Mouse (Mus musculus): ENCODE results near the gene Kif16b. TPM values are rescaled to one million over a fixed set of nuclear protein-coding genes. Genes with fewer than 3 reads are reported as not detected.

The Kif16b gene
- polyA plus RNA-seq, 1 experiment from 2014 or later = 8.0 TPM

GRCm38 (mm10) chr2:142764276-142764675, 137.1 kb downstream of the Kif16b start:
- Histone ChIP-seq H3K27ac (replicated peaks) (no peak overlapping the region), H3K4me1 (replicated peaks; ENCODE audit: control insufficient read depth, insufficient read depth) (no peaks in the 10 kb centered on the region), H3K9ac (ENCODE audit: low read length) (no peak overlapping the region), H3K36me3 (ENCODE audit: control insufficient read depth, insufficient read depth, low read length) (no peaks in the 10 kb centered on the region), H3K9me3 (ENCODE audit: control insufficient read depth, low read length) (no peaks in the 10 kb centered on the region), H3K4me3 (ENCODE audit: low read depth, low read length) (no peak overlapping the region), H3K4me2 (replicated peaks; ENCODE audit: low read depth) (no peak overlapping the region), H3K27me3 (ENCODE audit: control insufficient read depth, insufficient read depth, low read length) (no peaks in the 10 kb centered on the region)
- DNase-seq (ENCODE audit: low spot score) = no peak
- ATAC-seq (ENCODE audit: low FRiP score, low TSS enrichment) = no peak
- WGBS = 77% methylated on average over 2 of the region's 2 CpGs
- TF ChIP-seq EP300 (optimal IDR thresholded peaks at IDR 0.05) (no peak), CTCF (IDR thresholded peaks at IDR 0.05; ENCODE audit: low read depth) (no peak)

GRCm38 (mm10) chr2:142760843-142761242, 140.5 kb downstream of the Kif16b start:
- no peak for TF ChIP-seq CTCF (IDR thresholded peaks at IDR 0.05; ENCODE audit: low read depth)
- TF ChIP-seq EP300 (optimal IDR thresholded peaks at IDR 0.05) = no peak

GRCm38 (mm10) chr2:142759192-142759591, 142.1 kb downstream of the Kif16b start:
- no peak for DNase-seq (ENCODE audit: low spot score)
- no peaks in the 10 kb centered on the region for H3K36me3 ChIP-seq (ENCODE audit: control insufficient read depth, insufficient read depth, low read length)
- H3K9me3 ChIP-seq (ENCODE audit: control insufficient read depth, low read length) = no peaks in the 10 kb centered on the region
- no peak overlapping the region for H3K27ac ChIP-seq (replicated peaks)
- TF ChIP-seq EP300 (optimal IDR thresholded peaks at IDR 0.05) = no peak
- no peak for TF ChIP-seq CTCF (IDR thresholded peaks at IDR 0.05; ENCODE audit: low read depth)
- H3K4me1 ChIP-seq (replicated peaks; ENCODE audit: control insufficient read depth, insufficient read depth) = no peaks in the 10 kb centered on the region
- WGBS = 90% methylated on average over 4 of the region's 4 CpGs
- H3K4me2 ChIP-seq (replicated peaks; ENCODE audit: low read depth) = no peak overlapping the region
- no peak for ATAC-seq (ENCODE audit: low FRiP score, low TSS enrichment)
- H3K27me3 ChIP-seq (ENCODE audit: control insufficient read depth, insufficient read depth, low read length) = no peaks in the 10 kb centered on the region
- H3K9ac ChIP-seq (ENCODE audit: low read length) = no peak overlapping the region
- no peak overlapping the region for H3K4me3 ChIP-seq (ENCODE audit: low read depth, low read length)

More at GRCm38 (mm10) chr2:142760843-142761242, 140.5 kb downstream of the Kif16b start:
- H3K27me3 ChIP-seq (ENCODE audit: control insufficient read depth, insufficient read depth, low read length) = no peaks in the 10 kb centered on the region
- no peaks in the 10 kb centered on the region for H3K9me3 ChIP-seq (ENCODE audit: control insufficient read depth, low read length)
- DNase-seq (ENCODE audit: low spot score) (no peak), ATAC-seq (ENCODE audit: low FRiP score, low TSS enrichment) (no peak)
- H3K4me3 ChIP-seq (ENCODE audit: low read depth, low read length) = no peak overlapping the region
- 71% methylated on average over 4 of the region's 4 CpGs for WGBS
- H3K4me1 ChIP-seq (replicated peaks; ENCODE audit: control insufficient read depth, insufficient read depth) = no peaks in the 10 kb centered on the region
- no peaks in the 10 kb centered on the region for H3K36me3 ChIP-seq (ENCODE audit: control insufficient read depth, insufficient read depth, low read length)
- no peak overlapping the region for H3K9ac ChIP-seq (ENCODE audit: low read length)
- no peak overlapping the region for H3K4me2 ChIP-seq (replicated peaks; ENCODE audit: low read depth)
- H3K27ac ChIP-seq (replicated peaks) = no peak overlapping the region

GRCm38 (mm10) chr2:142758091-142758765, 143.1 kb downstream of the Kif16b start:
- Histone ChIP-seq H3K4me1 (replicated peaks; ENCODE audit: control insufficient read depth, insufficient read depth) (no peaks in the 10 kb centered on the region), H3K4me2 (replicated peaks; ENCODE audit: low read depth) (no peak overlapping the region), H3K9me3 (ENCODE audit: control insufficient read depth, low read length) (no peaks in the 10 kb centered on the region), H3K27me3 (ENCODE audit: control insufficient read depth, insufficient read depth, low read length) (no peaks in the 10 kb centered on the region), H3K4me3 (ENCODE audit: low read depth, low read length) (no peak overlapping the region), H3K9ac (ENCODE audit: low read length) (no peak overlapping the region), H3K27ac (replicated peaks) (no peak overlapping the region), H3K36me3 (ENCODE audit: control insufficient read depth, insufficient read depth, low read length) (no peaks in the 10 kb centered on the region)
- 82% methylated on average over 3 of the region's 3 CpGs for WGBS
- DNase-seq (ENCODE audit: low spot score) (no peak), ATAC-seq (ENCODE audit: low FRiP score, low TSS enrichment) (no peak)
- TF ChIP-seq CTCF (IDR thresholded peaks at IDR 0.05; ENCODE audit: low read depth) = no peak
- TF ChIP-seq EP300 (optimal IDR thresholded peaks at IDR 0.05) = no peak

GRCm38 (mm10) chr2:142739338-142739737, 162.0 kb downstream of the Kif16b start:
- H3K4me1 ChIP-seq (replicated peaks; ENCODE audit: control insufficient read depth, insufficient read depth) = no peaks in the 10 kb centered on the region
- DNase-seq (ENCODE audit: low spot score) = no peak
- no peaks in the 10 kb centered on the region for H3K27me3 ChIP-seq (ENCODE audit: control insufficient read depth, insufficient read depth, low read length)
- H3K27ac ChIP-seq (replicated peaks) = no peak overlapping the region
- no peak for ATAC-seq (ENCODE audit: low FRiP score, low TSS enrichment)
- TF ChIP-seq EP300 (optimal IDR thresholded peaks at IDR 0.05) = no peak
- no peak for TF ChIP-seq CTCF (IDR thresholded peaks at IDR 0.05; ENCODE audit: low read depth)
- no peak overlapping the region for H3K4me2 ChIP-seq (replicated peaks; ENCODE audit: low read depth)
- peaks cover 4% of the 10 kb centered on the region; the same call in 1 of the 2 replicates for H3K36me3 ChIP-seq (ENCODE audit: control insufficient read depth, insufficient read depth, low read length)
- H3K9me3 ChIP-seq (ENCODE audit: control insufficient read depth, low read length) = no peaks in the 10 kb centered on the region
- 66% methylated on average over 2 of the region's 2 CpGs for WGBS
- H3K9ac ChIP-seq (ENCODE audit: low read length) = no peak overlapping the region
- no peak overlapping the region for H3K4me3 ChIP-seq (ENCODE audit: low read depth, low read length)

GRCm38 (mm10) chr2:142738488-142738887, 162.8 kb downstream of the Kif16b start:
- Histone ChIP-seq H3K9me3 (ENCODE audit: control insufficient read depth, low read length) (no peaks in the 10 kb centered on the region), H3K4me1 (replicated peaks; ENCODE audit: control insufficient read depth, insufficient read depth) (no peaks in the 10 kb centered on the region), H3K36me3 (ENCODE audit: control insufficient read depth, insufficient read depth, low read length) (peaks cover 4% of the 10 kb centered on the region; the same call in 1 of the 2 replicates), H3K4me2 (replicated peaks; ENCODE audit: low read depth) (no peak overlapping the region), H3K27me3 (ENCODE audit: control insufficient read depth, insufficient read depth, low read length) (no peaks in the 10 kb centered on the region), H3K9ac (ENCODE audit: low read length) (no peak overlapping the region), H3K4me3 (ENCODE audit: low read depth, low read length) (no peak overlapping the region), H3K27ac (replicated peaks) (no peak overlapping the region)
- WGBS = 88% methylated on average over 2 of the region's 2 CpGs
- no peak for TF ChIP-seq EP300 (optimal IDR thresholded peaks at IDR 0.05)
- TF ChIP-seq CTCF (IDR thresholded peaks at IDR 0.05; ENCODE audit: low read depth) = no peak
- DNase-seq (ENCODE audit: low spot score) = no peak
- ATAC-seq (ENCODE audit: low FRiP score, low TSS enrichment) = no peak
